Mouse (Mus musculus) hindlimb bud, embryonic 11.5 days (tissue): ENCODE results near the gene Fam186b.

Source experiments
- DNase-seq: peaks from one replicate; pipeline ENCODE4 v3.0.0-alpha.2; 2012; ENCODE audit warnings: low read depth, low spot score; ENCODE audit errors: extremely low spot score

Gene Fam186b

DNA sequence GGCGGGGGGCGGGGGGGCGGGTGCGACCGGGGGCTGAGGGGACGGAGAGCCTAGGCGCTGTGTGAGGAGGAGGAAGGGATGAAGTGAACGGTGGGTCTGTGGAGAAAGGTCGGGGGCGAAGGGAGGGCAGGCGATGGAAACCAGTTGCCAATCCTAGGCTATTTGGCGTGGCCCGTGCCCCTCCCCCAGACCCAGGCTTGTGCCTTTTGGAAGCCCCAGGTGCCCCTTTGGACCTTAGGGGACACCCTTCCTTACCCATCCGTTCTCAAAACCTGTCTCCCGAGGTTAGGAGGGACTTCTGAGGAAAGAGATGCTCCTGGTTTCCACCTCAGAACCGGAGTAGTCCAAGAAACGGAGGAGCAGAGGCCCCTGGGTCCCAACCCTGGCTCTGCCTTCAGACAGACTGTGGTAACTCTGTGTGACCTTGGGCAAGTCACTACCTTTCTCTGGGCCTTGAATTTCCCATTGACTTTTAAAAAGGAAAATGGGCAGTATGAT lies at the start of gene Fam186b:
Fam186b (minus strand) TSS at position 405 of the 498 bp plus-strand sequence.
- DNase-seq = no peak

GRCm38 (mm10) chr15:99344961-99345360 lies 49.3 kb upstream of the Fam186b start:
- no peak for DNase-seq

GRCm38 (mm10) chr15:99344148-99344870 lies 48.6 kb upstream of the Fam186b start:
- no peak for DNase-seq

DNA sequence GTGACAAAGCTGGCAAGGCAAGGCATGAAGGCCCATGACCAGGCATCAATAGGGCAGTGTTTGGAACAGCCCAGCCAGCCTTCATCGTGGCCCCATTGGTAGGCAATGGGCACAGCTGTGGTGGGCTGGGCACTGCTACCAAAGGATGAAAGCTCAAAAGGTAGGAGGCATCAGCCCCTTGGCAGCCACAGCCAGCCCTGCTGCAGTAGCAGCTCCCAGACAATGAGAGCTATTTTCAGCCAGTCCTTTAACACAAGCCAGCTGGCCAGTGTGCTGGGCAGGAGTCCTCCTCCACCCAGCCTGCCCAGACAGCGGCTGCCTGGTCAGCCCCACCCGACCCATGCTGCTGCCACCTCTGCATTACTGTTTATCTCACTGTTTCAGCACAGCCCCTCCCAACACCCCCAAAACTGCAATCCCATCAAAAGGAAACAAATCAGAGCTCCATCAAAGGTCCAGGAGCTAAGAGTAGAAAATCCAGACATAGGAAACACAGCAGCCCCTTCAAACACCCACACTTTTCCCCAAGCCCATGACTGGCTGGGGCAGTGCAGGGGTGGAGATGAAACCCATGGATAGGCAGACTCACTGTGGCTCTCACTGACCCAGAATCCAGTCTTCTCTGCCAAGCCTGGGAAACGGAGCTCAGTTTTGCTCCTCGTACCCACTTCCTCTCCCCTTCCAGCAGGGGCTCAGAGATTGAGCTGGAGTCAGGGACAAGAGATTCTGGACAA lies 47.9 kb upstream of the Fam186b start:
- DNase-seq = no peak

GRCm38 (mm10) chr15:99342194-99342981 lies 46.7 kb upstream of the Fam186b start:
- no peak for DNase-seq

GRCm38 (mm10) chr15:99341102-99341501 lies 45.4 kb upstream of the Fam186b start:
- DNase-seq = no peak

- no peak for DNase-seq
These were observed 44.0 kb upstream of the Fam186b start for GRCm38 (mm10) chr15:99339669-99340068.

DNA sequence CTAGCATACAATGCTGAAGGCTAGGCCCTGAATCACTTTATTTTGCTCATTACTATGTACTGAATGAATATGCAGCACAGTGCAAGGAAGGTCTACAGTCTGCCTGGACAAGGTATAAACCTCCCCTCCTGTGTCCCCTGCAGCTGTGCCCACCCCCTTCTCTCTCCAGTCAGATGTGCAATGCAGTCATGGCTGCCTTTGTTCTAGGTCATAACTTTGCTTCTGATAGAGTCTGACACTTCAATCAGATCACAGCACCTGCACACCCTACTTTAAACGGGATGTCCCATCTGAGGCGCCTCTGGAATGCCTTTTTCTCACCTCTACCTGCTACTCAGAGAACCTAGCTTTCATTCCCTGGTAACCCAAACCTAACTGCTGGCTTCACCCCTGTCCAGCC lies 43.2 kb upstream of the Fam186b start:
- no peak for DNase-seq

DNA sequence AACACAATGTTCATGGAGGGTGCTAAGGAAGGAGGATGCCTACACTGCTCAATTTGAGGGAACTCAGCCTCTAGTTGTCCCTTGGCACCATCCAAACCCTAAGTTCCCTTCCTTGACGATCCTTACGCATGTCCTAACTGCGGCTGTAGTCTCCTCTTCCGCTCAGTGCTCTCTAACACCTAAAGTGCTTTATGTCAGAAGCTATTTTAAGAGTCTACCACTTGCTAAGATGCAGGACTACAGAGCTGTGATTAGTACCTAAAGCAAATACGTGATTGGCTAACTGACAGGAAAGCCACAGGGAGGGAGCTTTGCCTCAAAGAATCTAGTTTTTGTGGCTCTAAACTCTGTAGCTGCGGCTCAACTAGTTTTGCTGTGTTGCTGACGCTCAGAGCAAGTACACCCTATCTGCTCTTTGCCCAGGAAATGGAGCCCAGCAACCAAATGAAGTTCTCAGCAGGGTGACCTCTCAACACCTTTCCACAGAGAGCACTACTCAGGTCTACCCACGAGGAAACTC lies 40.2 kb upstream of the Fam186b start:
- no peak for DNase-seq

- DNase-seq = no peak
These were observed 38.8 kb upstream of the Fam186b start for GRCm38 (mm10) chr15:99334500-99334899.

DNA sequence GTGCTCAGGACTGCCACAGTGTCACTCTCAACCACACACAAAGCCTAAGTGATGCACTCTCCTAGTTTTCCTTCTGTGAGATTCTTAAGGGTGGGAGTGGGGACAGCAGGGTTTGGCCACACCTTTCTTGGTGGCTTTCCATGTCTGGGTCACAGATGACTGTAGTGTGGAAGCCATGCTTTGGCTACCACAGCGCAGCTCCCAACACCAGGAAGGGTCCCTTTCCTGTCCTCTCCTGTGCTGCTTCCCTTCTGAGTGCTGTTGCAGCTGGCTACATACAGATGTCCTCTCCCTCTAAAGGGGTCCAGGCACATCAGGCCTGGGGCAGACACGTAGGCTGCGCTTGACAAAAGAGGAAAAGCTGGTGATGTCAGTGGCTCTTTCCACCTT lies 38.0 kb upstream of the Fam186b start:
- DNase-seq = no peak

GRCm38 (mm10) chr15:99332921-99333675 lies 37.4 kb upstream of the Fam186b start:
- peak; percentile 85 for DNase-seq

DNA sequence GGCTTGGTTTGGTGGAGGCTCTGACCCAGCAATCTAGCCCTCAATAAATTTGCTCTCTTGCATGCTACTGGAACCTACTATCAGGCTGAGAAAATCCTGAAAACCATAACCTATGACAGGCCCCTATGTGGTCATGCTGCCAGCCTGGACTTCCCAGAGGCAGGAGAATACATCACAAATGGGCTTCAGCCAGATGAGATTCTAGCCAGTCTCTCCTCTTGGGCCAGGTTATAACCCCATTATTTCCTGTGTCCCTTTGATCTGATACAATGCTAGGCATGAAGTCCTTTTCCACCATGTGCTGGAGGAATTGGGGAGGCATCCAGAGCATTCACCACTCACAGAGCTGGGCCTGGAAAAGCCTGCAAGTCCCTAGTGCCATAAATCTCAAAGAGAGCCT lies 36.4 kb upstream of the Fam186b start:
- DNase-seq = no peak

DNA sequence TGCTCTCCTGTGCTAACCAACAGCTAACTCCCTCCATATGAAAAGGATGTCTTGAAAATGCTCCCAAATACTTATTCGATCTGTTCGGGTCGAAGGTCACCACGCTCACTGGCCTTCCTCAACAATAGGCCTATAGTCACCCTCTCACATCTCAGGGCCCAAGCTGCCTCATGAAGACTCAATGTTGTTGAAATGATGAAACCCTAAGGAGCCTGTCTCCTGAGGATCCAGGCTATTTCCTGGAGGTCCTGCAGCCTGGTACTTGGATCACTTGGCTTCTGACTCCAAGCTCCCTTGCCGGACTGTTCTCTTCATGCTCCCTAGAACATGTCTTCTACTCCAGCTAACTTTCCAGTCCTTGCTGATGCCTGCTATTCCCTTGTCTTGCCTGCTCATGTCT lies 35.7 kb upstream of the Fam186b start:
- no peak for DNase-seq

DNA sequence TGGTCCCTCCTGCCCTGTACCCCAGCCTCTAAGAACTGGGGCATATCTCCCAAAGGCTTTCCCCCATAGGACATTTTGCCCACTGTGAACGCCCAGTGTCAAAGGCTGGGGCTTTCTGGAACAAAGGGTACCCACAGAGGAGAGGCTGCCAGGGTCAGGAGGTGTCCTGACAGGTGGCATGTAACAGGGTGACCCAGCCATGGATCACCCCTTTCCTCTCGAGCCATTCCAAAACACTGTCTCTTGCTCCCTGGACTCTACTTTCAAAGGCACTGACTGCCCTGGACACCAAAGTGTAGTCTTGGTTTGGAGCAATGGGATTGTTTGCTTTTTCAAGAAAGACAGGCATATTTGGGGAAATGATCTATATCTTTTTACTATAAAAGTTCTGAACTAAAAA lies 34.6 kb upstream of the Fam186b start:
- no peak for DNase-seq

GRCm38 (mm10) chr15:99328011-99328410 lies 32.3 kb upstream of the Fam186b start:
- no peak for DNase-seq

GRCm38 (mm10) chr15:99326959-99327358 lies 31.3 kb upstream of the Fam186b start:
- DNase-seq = no peak

DNA sequence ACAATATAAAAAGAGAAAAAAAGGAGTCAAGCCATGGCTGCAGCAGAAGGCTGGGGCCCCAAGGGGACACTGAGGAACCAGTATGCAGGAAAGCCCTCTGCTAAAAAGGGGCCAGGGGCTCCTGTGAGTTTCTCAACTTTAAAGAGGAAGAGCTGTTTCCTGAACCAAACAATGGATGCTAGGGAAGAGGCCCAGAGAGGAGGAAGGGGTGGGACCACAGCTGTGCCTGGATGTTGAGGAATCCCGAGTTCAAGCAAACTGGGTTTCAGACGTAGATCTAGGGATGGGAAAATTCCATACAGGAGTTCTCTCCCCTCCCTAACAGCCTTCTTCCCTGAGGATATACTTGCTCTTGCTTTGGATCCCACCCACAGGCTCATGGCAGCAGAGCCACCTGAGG lies 30.7 kb upstream of the Fam186b start:
- no peak for DNase-seq

DNA sequence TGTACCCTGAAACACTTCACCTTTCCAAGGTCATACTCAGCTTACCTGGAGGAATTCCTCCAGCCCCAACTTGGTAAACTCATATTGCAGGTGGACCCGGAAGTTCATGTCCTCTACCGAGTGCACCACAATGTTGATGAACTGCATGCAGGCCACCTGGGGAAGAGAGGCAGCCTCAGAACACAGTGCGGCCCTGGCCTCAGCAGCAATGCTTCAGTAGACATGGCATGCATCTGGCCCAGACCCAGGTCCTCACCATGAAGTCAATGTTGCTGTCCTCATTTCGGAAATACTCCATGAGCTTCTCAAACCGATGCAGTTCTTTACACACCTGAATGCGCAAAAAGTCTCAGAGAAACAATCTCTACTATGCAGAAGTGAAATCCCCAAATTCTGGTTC lies 29.9 kb upstream of the Fam186b start:
- no peak for DNase-seq

DNA sequence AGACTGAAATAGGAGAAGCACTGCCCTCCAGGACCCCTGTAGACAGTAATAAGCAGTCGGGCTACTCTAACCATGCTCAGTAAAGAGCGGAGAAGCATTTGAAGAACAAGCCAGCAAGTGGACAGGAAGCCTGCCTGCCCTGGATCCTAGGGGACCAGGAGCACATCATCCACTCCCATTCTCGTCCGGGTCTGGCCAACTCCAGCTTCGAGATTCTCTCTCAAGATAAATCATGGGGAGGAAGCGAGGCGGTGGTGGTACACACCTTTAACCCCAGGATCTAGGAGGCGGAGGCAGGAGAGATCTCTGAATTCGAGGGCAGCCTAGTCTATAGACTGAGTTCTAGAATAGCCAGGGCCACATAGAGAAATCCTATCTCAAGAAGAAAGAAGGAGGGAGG lies 28.5 kb upstream of the Fam186b start:
- no peak for DNase-seq

DNA sequence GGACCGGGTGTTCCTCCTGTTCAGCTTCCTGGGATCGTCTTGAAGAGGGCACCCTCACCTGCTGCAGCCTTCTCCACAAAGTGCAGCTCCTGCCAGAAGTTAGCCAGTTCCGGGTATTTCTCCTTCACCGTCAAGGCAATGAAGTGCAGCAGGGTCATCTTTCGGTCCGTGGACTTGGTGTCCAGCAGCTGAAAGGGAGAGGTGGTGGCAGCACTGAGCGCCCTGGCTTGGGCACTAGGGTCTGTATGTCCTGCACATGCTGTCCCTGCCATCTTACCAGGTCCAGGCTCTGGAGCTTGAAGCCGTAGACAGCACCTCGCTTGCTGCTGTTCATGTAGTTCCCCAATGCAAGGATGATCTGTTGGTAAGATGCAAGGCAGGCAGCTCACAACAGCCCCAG lies 25.3 kb upstream of the Fam186b start:
- DNase-seq = no peak
